Mouse (Mus musculus) heart, adult 2 months (tissue): ENCODE results near the gene Bcas1. TPM values are rescaled to one million over a fixed set of nuclear protein-coding genes. Genes with fewer than 3 reads are reported as not detected.

Experiments
- DNase-seq, 2 experiments: peaks; one replicate each; pipeline ENCODE4 v3.0.0; 2021
- H3K27ac ChIP-seq: fragments of 200-600 bp; 2 replicates; pipeline ENCODE4 v1.8.1; 2022
- H3K27me3 ChIP-seq: fragments of 200-500 bp; 2 replicates; pipeline ENCODE4 v1.6.1; 2012; ENCODE audit warnings: mild to moderate bottlenecking, low read length, inconsistent platforms, mixed read lengths; ENCODE audit not compliant: control insufficient read depth, insufficient read depth
- H3K36me3 ChIP-seq: fragments of 200-500 bp; 2 replicates; pipeline ENCODE4 v1.6.1; 2012; ENCODE audit warnings: low read length, inconsistent platforms; ENCODE audit not compliant: control insufficient read depth, insufficient read depth
- H3K4me1 ChIP-seq: fragments of 200-500 bp; 2 replicates; pipeline ENCODE4 v1.6.1; 2011; ENCODE audit warnings: low read length; ENCODE audit not compliant: control insufficient read depth, insufficient read depth
- H3K4me3 ChIP-seq: fragments of 200-600 bp; 2 replicates; pipeline ENCODE4 v1.8.1; 2022
- H3K79me2 ChIP-seq: fragments of 200-500 bp; replicated peaks from 2 replicates; pipeline ENCODE4 v1.6.1; 2012; ENCODE audit warnings: mild to moderate bottlenecking, inconsistent platforms, low read length, moderate library complexity, mixed read lengths; ENCODE audit not compliant: control insufficient read depth, insufficient read depth
- H3K9ac ChIP-seq: fragments of 200-500 bp; 2 replicates; pipeline ENCODE4 v1.6.1; 2012; ENCODE audit warnings: low read depth, mild to moderate bottlenecking, control low read depth, inconsistent platforms, low read length, mixed read lengths
- CTCF ChIP-seq: fragments of 200-600 bp; IDR thresholded peaks from 2 replicates; pipeline ENCODE4 v1.8.1; 2022; ENCODE audit warnings: antibody characterized with exemption, mild to moderate bottlenecking, moderate library complexity
- EP300 ChIP-seq: fragments of 200-500 bp; IDR thresholded peaks from 2 replicates; pipeline ENCODE4 v1.6.1; 2011; ENCODE audit warnings: low read depth, low read length, control low read depth; ENCODE audit not compliant: insufficient read depth
- POLR2A ChIP-seq: fragments of 200-500 bp; IDR thresholded peaks from 2 replicates; pipeline ENCODE4 v1.6.1; 2011; ENCODE audit warnings: mild to moderate bottlenecking, low read depth, low read length, control low read depth; ENCODE audit not compliant: insufficient read depth
- WGBS: fragments of 180-500 bp; shearing (Covaris S2); methylation state at CpG from one replicate; pipeline ENCODE4 v1.1.7; 2018; 5-methylcytosine and 5-hydroxymethylcytosine counted together
- intact Hi-C: fragments of 180-260 bp; cut with DNase I; formaldehyde crosslinking; loops from one replicate; pipeline ENCODE4 v1.15.1; 2025
- polyA plus RNA-seq: library from polyadenylated mRNA; depleted of rRNA; stranded (reverse); fragments of >200 nt; gene quantifications from 2 replicates; pipeline ENCODE4 v1.2.3, GENCODE M21; 2012
- total RNA-seq, 2 experiments: library from RNA; stranded (reverse); gene quantifications; 2 replicates each; pipeline ENCODE4 v1.2.3; 2021

Bcas1 gene
- total and polyA plus RNA-seq, 3 experiments = 0.14 to 1.1 (median 0.26) TPM

- Histone ChIP-seq H3K4me3 (no peak overlapping the region), H3K9ac (no peak overlapping the region), H3K27me3 (no peaks in the 10 kb centered on the region), H3K36me3 (no peaks in the 10 kb centered on the region), H3K27ac (no peak overlapping the region), H3K4me1 (no peaks in the 10 kb centered on the region; the same call in 1 of the 2 replicates), H3K79me2 (no peaks in the 10 kb centered on the region)
- 73% methylated on average over 18 of the region's 18 CpGs for WGBS
- intact Hi-C loops = loop anchor here (5.0 kb wide), 2 partner anchors 77 to 127 kb away; no protein-coding TSS in a partner anchor
- no peak for DNase-seq
- TF ChIP-seq EP300 = no peak
- TF ChIP-seq CTCF = no peak
- TF ChIP-seq POLR2A = no peak
These were observed 82.9 kb downstream of the Bcas1 start for GRCm38 (mm10) chr2:170344502-170345409.

- no peak overlapping the region for H3K27ac ChIP-seq
- intact Hi-C loops = loop anchor here (5.0 kb wide), 1 partner anchor 77 kb away; no protein-coding TSS in a partner anchor
- H3K79me2 ChIP-seq = no peaks in the 10 kb centered on the region
- no peak overlapping the region for H3K4me3 ChIP-seq
- no peak for DNase-seq
- H3K27me3 ChIP-seq = no peaks in the 10 kb centered on the region
- no peaks in the 10 kb centered on the region; the same call in 1 of the 2 replicates for H3K4me1 ChIP-seq
- TF ChIP-seq POLR2A (no peak), EP300 (no peak), CTCF (no peak)
- WGBS = 69% methylated on average over 10 of the region's 10 CpGs
- H3K36me3 ChIP-seq = no peaks in the 10 kb centered on the region
- no peak overlapping the region for H3K9ac ChIP-seq
These were observed 83.8 kb downstream of the Bcas1 start for GRCm38 (mm10) chr2:170343819-170344317.

DNA sequence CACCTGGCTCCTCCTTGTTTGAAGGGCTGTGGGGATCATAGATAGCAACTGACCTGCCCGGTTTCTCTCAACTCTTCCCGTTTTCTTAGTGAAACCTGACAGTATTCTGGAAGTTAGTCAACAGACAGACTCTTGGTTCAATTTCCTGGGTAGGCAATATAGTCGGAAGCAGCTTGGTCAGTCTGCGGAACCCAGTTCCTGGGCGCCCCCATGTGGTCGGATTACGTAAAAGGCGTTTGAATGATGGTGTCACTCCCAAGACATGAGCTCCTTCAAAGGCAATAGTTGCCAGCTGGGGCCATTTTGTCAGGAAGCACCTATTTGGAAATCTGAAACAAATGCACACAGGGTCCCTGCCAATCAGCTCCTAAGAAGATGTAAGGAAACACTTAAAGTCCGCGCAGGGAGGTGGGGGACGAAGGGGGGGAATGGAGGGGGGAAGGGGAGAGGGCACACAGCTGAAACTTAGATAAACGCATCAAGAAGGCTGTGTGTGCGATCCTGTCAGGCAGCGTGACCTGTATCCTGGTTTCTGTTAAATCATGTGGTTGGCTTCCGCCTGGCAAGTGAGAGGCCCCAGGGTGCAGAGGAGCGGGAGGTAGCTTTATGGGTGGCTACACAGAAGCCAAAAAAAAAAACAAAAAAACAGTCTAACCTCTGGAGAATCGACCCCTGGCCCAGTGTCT, 84.4 kb downstream of the Bcas1 start:
- Histone ChIP-seq H3K79me2 (no peaks in the 10 kb centered on the region), H3K36me3 (no peaks in the 10 kb centered on the region), H3K4me3 (no peak overlapping the region), H3K27ac (no peak overlapping the region), H3K4me1 (no peaks in the 10 kb centered on the region; the same call in 1 of the 2 replicates), H3K27me3 (no peaks in the 10 kb centered on the region), H3K9ac (no peak overlapping the region)
- WGBS = 44% methylated on average over 17 of the region's 17 CpGs
- intact Hi-C loops = loop anchor here (5.0 kb wide), 1 partner anchor 76 kb away; no protein-coding TSS in a partner anchor
- no peak for TF ChIP-seq EP300
- peak; percentile 68 for TF ChIP-seq CTCF
- peak; percentile 71 to 72 for DNase-seq

DNA sequence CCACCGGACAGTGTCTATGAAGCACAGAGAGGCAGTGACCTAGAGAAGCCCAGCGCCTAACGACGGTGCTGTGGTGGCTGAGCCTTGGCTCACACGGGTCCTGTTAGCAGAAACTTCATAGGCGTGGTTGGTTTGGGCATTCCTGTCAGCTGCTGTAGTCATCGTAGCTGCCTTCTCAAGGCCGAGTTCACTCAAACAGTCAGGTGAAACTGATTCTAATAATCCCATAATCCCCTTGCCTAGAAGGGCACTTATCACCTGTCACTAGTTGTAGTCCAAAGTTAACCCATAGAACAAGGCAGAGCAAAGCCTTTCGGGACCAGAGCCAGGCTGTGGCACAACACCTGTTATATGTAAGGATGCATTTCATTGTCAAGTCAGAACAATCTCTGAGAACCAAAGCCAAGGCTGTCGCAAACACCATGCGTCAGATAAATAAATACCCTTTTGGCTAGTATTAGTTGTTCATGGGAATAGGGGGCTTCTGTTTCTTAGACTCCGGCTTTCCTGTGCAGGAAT, 85.3 kb downstream of the Bcas1 start:
- H3K4me1 ChIP-seq = no peaks in the 10 kb centered on the region; the same call in 1 of the 2 replicates
- no peak overlapping the region for H3K27ac ChIP-seq
- H3K79me2 ChIP-seq = no peaks in the 10 kb centered on the region
- no peaks in the 10 kb centered on the region for H3K36me3 ChIP-seq
- H3K27me3 ChIP-seq = no peaks in the 10 kb centered on the region
- no peak overlapping the region for H3K4me3 ChIP-seq
- 93% methylated on average over 12 of the region's 12 CpGs for WGBS
- intact Hi-C loops = loop anchor here (5.0 kb wide), 1 partner anchor 75 kb away; no protein-coding TSS in a partner anchor
- no peak for TF ChIP-seq CTCF
- TF ChIP-seq EP300 = no peak
- no peak for TF ChIP-seq POLR2A
- no peak overlapping the region for H3K9ac ChIP-seq
- no peak for DNase-seq

DNA sequence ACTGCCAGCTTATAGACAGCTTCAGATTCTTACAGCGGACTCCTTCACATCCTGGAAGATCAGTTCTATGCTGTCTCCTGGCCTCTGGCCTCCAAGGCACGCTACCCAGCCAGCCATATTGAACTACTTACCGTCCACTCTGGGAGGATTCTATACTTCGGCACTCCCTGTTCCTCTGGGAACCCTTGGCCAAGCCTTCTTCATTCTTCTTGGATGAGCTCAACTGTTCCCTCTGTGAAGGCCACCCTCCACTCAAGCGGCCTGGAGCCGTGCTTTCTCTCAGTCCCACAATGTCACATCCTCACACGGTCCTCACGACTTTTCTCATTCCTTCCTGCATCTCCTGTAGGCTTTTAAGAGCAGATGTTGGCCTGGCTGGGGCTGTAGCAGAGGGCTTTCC, 86.5 kb downstream of the Bcas1 start:
- Histone ChIP-seq H3K36me3 (no peaks in the 10 kb centered on the region), H3K4me3 (no peak overlapping the region), H3K4me1 (peaks cover 3% of the 10 kb centered on the region), H3K27me3 (no peaks in the 10 kb centered on the region), H3K9ac (no peak overlapping the region), H3K27ac (no peak overlapping the region), H3K79me2 (no peaks in the 10 kb centered on the region)
- intact Hi-C loops = loop anchor here (5.0 kb wide), 1 partner anchor 74 kb away; no protein-coding TSS in a partner anchor
- 59% methylated on average over 8 of the region's 8 CpGs for WGBS
- DNase-seq = no peak
- TF ChIP-seq POLR2A = no peak
- no peak for TF ChIP-seq CTCF
